Mouse (Mus musculus) cerebellum, adult 11 months (tissue): Measurements from ENCODE around the gene Kif26b.

Experiments
- DNase-seq: peaks from one replicate; pipeline ENCODE4 v3.0.0; 2022

Gene Kif26b

GRCm38 (mm10) chr1:178936976-178937375, 408.1 kb downstream of the Kif26b start:
- DNase-seq, result no peak

GRCm38 (mm10) chr1:178940353-178940752, 411.4 kb downstream of the Kif26b start:
- DNase-seq, result no peak

- DNase-seq, result no peak
Measured at GRCm38 (mm10) chr1:178942251-178942963, 413.5 kb downstream of the Kif26b start.

- no peak for DNase-seq
Measured at GRCm38 (mm10) chr1:178952910-178953309, 424.0 kb downstream of the Kif26b start.

GRCm38 (mm10) chr1:178958641-178959040, 429.7 kb downstream of the Kif26b start:
- no peak for DNase-seq

- peak; percentile 81 for DNase-seq
Measured at GRCm38 (mm10) chr1:178960015-178960559, 431.2 kb downstream of the Kif26b start.

- no peak for DNase-seq
Measured at GRCm38 (mm10) chr1:178961661-178962060, 432.7 kb downstream of the Kif26b start.

- DNase-seq, result no peak
Measured at GRCm38 (mm10) chr1:178972055-178972454, 443.1 kb downstream of the Kif26b start.

GRCm38 (mm10) chr1:178978617-178979245, 449.8 kb downstream of the Kif26b start:
- DNase-seq, result no peak

GRCm38 (mm10) chr1:178980185-178980584, 451.3 kb downstream of the Kif26b start:
- no peak for DNase-seq

GRCm38 (mm10) chr1:178981641-178982040, 452.7 kb downstream of the Kif26b start:
- no peak for DNase-seq

- DNase-seq, result no peak
Measured at GRCm38 (mm10) chr1:178988176-178988575, 459.3 kb downstream of the Kif26b start.
